Mouse (Mus musculus): ENCODE data around the gene Pgm2. TPM values are rescaled to one million over a fixed set of nuclear protein-coding genes. Genes with fewer than 3 reads are reported as not detected.

Pgm2 gene
- total RNA-seq, 4 experiments from 2014 or later: 0.97 to 2.4 (median 1.4) TPM

- no peak for DNase-seq (ENCODE audit: low spot score in 2 of 2)
These were observed 17.2 kb upstream of the Pgm2 start for GRCm38 (mm10) chr5:64075506-64075905.

DNA sequence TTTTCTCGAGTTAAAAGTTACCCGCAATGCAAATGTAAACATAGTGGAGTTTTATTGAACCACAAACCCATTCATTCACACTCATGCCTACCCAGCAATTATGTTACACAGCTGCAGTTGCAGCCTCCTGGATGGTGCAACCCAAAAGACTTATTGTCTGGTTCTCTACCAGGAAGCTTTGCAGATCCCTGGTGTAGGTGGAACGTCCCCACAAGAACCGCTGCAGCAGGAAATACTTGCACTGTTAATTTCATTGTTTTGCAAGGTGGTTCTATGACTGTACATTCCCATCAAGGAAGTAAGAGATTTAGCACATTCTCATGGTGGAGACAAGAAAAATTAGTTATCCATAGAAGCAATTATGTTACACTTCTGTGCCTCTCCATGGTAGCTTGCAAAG lies 15.4 kb upstream of the Pgm2 start:
- no peak for DNase-seq (ENCODE audit: low spot score in 2 of 2)

DNA sequence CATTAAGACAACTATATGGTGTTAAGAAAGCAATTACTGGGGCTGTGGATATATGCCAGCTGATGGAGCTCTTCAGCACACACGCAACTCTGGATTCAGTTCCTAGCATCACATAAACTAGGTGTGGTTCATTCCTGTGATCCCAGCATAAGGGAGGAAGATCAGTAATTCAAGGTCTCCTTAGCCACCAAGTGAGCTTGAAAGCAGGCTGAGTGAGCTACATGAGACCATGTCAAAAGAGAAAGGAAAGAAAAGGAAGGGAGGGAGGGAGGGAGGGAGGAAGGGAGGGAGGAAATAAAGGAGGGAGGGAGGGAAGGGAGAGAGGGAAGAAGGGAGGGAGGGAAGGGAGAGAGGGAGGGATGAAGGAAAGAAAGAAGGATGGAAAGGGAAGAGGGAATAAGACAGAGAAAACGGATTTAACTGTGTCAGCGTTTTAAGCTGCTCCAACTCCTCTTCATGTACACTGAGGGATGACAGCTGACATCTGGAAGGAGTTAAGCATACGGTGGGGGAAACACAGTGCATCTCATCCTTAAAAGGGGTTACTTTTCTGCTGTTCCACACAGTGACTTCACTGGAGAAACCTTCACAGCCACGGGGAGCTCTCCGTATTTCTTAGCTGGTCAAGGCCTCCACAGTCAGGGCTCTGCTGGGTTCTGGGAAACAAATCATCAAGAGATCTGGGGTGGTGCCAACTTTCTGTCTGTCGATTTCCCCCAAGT lies 13.8 kb upstream of the Pgm2 start:
- no peak for DNase-seq (ENCODE audit: low spot score in 2 of 2)

DNA sequence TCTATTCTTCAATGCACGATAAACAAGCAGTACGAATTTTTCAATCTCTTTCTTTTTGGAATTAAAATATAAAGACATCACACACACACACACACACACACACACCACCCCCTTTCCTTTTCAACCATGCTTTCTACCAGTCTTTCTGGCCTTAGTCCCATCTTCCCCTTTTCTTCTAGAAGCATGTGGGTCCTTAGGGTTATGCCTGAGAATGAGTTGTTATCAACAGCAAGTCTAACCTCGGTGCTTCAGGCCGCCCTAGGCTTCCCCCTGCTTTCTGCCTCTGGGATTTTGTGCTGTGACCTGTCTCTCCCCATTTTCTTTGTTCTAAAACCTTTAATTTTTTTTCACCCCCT lies 13.3 kb upstream of the Pgm2 start:
- no peak for DNase-seq (ENCODE audit: low spot score in 2 of 2)

DNA sequence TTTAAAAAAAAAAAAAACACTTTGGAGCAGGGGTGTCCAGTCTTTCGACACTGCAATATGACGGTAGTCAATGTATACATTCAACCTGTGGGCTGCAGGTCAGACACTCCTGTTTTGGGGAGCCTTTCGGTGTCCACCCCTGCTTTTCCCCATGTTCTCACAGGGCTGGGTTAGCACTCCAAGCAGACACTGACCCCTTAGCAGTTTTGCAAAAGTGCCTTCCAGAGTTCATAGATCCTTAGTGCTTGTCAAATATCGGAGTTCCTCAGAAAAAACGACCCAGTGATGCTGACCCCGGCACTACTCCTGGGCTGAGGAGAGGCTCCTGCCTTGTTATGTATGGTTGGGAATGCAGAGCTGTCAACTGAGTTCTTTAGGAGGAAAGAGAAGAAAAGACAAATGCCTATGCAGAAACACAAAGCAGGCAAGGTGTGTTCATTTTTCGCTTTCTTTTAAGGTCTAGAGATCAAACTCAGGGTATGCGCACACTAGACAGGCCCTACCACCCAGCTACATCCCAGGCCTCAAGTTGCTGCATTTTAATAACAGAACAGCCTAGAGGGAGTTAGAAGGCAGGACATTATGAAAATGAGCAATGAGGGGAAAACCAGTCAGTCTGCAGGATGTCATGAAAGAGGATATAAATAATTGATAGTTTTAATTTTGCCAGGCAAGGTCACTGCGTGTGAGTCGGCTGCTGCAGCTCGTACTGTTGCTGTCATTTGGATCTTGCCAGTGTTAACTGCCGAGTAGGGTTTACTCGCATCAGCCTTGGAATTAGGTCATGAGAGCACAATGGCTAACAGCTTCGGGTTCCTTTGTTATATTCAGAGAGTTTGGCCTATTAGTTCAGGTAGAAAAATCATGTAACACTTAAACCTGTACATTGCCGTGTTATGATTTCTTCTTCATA lies 9.0 kb upstream of the Pgm2 start:
- no peak for DNase-seq (ENCODE audit: low spot score in 2 of 2)

DNA sequence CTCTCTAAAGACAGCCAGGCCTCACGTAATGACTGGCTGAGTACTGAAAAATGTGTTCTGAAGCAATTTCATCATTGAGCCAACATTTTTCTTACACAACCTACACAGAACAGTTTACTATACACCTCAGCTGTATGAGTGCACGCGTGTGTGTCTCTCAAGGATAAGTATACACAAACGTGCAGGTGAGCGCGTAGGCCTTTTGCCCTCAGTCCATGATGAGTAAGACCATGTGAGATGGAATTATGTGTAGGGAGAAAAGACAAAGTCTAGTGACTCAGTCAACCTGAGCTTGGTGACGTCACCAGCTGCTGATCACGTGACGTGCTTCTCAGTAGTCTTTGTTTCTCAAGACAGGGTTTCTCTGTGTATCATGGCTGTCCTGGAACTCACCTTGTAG lies 7.3 kb upstream of the Pgm2 start:
- no peak for DNase-seq (ENCODE audit: low spot score in 2 of 2)

- DNase-seq (ENCODE audit: low spot score in 2 of 2): no peak
These were observed 4.0 kb upstream of the Pgm2 start for GRCm38 (mm10) chr5:64088740-64089139.

- no peak for DNase-seq (ENCODE audit: low spot score in 2 of 2)
These were observed 660 bp downstream of the Pgm2 start for GRCm38 (mm10) chr5:64093349-64093871.

GRCm38 (mm10) chr5:64095342-64095993 lies 2.7 kb downstream of the Pgm2 start:
- no peak for DNase-seq (ENCODE audit: low spot score in 2 of 2)

- DNase-seq (ENCODE audit: low spot score in 2 of 2): no peak
These were observed 9.4 kb downstream of the Pgm2 start for GRCm38 (mm10) chr5:64101993-64102716.

- no peak for DNase-seq (ENCODE audit: low spot score in 2 of 2)
These were observed 9.9 kb downstream of the Pgm2 start for GRCm38 (mm10) chr5:64102717-64103075.

- DNase-seq (ENCODE audit: low spot score in 2 of 2): no peak
These were observed 15.0 kb downstream of the Pgm2 start for GRCm38 (mm10) chr5:64107596-64108289.

GRCm38 (mm10) chr5:64109217-64109616 lies 16.5 kb downstream of the Pgm2 start:
- no peak for DNase-seq (ENCODE audit: low spot score in 2 of 2)

DNA sequence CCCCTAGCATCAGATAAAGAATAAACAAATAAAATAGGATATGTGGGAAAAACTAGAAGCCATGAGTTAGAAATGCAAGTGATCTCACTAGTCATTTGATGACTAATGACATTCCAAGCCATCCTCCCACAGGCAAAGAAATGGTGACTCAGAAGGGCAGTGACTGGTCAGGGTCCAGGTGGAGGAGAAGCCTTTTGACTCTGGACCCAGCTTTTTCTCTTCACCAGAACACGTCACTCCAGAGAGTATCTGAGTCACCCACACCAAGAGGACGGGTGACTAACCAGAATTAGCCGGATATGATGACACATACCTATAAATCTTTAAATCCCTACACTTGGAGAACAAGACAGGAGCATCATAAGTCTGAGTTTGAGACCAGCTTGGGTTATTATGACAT lies 19.6 kb downstream of the Pgm2 start:
- no peak for DNase-seq (ENCODE audit: low spot score in 2 of 2)

GRCm38 (mm10) chr5:64114210-64114609 lies 21.5 kb downstream of the Pgm2 start:
- DNase-seq (ENCODE audit: low spot score in 2 of 2): no peak

DNA sequence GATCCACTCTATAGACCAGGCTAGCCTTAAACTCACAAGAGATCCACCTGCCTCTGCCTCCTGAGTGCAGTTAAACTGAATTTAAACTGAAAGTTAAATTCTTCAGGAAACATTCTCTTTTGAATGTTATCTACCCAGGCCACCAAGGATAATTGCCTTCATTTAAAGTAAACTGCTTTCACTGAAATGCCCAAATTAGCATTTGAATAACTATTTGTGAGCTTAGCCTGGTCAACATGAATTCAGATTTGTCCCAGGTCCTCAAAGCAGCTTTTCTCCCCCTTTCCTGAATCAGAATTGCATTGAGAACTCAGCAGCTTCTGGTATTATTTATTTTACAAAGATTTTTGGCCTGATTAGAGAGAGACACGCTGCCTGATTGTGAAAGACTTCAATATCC lies 24.4 kb downstream of the Pgm2 start:
- DNase-seq (ENCODE audit: low spot score in 2 of 2): no peak

- no peak for DNase-seq (ENCODE audit: low spot score in 2 of 2)
These were observed 33.0 kb downstream of the Pgm2 start for GRCm38 (mm10) chr5:64125783-64126182.

DNA sequence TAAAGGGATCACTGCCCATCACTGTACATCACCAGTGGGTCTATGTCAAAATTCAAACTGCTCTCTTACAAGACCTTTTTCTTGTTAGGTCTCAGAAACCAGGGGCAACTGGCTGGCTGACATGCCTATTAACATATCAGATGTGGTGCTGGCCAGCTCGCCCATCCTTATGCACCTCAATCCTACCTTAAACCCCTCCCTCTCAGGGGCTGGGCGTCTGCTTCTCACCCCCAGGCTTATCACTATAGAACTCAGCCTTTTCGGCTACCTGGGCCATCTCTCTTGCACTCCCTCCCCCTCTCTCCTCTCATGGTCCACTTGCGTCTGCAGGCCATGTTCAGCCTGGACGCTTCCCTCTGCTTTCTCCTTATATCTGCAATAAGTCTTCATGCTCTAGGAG lies 38.8 kb downstream of the Pgm2 start:
- DNase-seq (ENCODE audit: low spot score in 2 of 2): no peak

- DNase-seq (ENCODE audit: low spot score in 2 of 2): no peak
These were observed 41.2 kb downstream of the Pgm2 start for GRCm38 (mm10) chr5:64133901-64134300.

DNA sequence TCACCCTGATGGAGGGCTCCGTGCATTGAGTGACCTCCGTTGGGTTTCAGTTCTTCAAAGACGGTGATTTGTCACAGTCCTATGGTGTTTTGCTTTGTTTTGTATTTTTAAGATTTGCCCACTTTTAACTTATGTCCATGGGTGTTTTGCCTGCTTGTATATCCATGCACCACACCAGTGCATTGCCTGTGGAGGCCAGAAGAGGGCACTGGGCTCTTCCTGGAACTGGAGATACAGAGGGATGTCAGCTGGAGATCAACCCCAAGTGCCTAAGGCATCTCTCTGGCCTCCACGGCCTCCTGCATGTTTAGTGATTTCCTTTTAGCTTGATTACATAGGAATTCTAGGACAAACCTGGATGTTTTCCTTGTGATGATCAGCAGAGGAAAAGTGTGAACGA lies 43.6 kb downstream of the Pgm2 start:
- no peak for DNase-seq (ENCODE audit: low spot score in 2 of 2)

GRCm38 (mm10) chr5:64140202-64140601 lies 47.5 kb downstream of the Pgm2 start:
- no peak for DNase-seq (ENCODE audit: low spot score in 2 of 2)
